Mouse (Mus musculus): ENCODE measurements around the gene Olfr497. TPM values are rescaled to one million over a fixed set of nuclear protein-coding genes. Genes with fewer than 3 reads are reported as not detected.

The Olfr497 gene
- not detected for total RNA-seq (2021)
- long read RNA-seq, experiment 1, result 0 reads
- long read RNA-seq, experiment 2, result 0 reads

GRCm38 (mm10) chr7:108420121-108420520 is at the start of gene Olfr497:
Gene Olfr497 (plus strand): TSS chr7:108420421.
- DNase-seq, result no peak

GRCm38 (mm10) chr7:108392867-108393266 is 27.4 kb upstream of the Olfr497 start, which contains the start of gene Olfr495:
Gene Olfr495 (plus strand): TSS chr7:108393167.
- no peak for DNase-seq

- DNase-seq, result no peak
Measured at GRCm38 (mm10) chr7:108465026-108465425, 44.8 kb downstream of the Olfr497 start, which contains the start of gene Olfr498. Gene Olfr498 (plus strand): TSS chr7:108465326.

Other genes with a start within 250 kb of the Olfr497 start
- not detected for gene Olfr486, start 247.7 kb upstream of the Olfr497 start, total RNA-seq (2021)
- gene Olfr487, start 205.8 kb upstream of the Olfr497 start, total RNA-seq (2021), result not detected
- not detected for gene Olfr488, start 162.1 kb upstream of the Olfr497 start, total RNA-seq (2021)
- not detected for gene Olfr490, start 131.5 kb upstream of the Olfr497 start, total RNA-seq (2021)
- gene Olfr491, start 107.0 kb upstream of the Olfr497 start, total RNA-seq (2021), result not detected
- gene Olfr492, start 96.7 kb upstream of the Olfr497 start, total RNA-seq (2021), result not detected
- gene Olfr493, start 73.4 kb upstream of the Olfr497 start, total RNA-seq (2021), result not detected
- gene Olfr494, start 55.1 kb upstream of the Olfr497 start, total RNA-seq (2021), result not detected
- not detected for gene Olfr495, start 27.3 kb upstream of the Olfr497 start, total RNA-seq (2021)
- not detected for gene Olfr498, start 44.9 kb downstream of the Olfr497 start, total RNA-seq (2021)
- not detected for gene Olfr502, start 104.6 kb downstream of the Olfr497 start, total RNA-seq (2021)
- gene Olfr503, start 124.1 kb downstream of the Olfr497 start, total RNA-seq (2021), result not detected
- not detected for gene Olfr504, start 145.4 kb downstream of the Olfr497 start, total RNA-seq (2021)
- gene Olfr506, start 190.4 kb downstream of the Olfr497 start, total RNA-seq (2021), result not detected
- not detected for gene Olfr507, start 201.4 kb downstream of the Olfr497 start, total RNA-seq (2021)
- gene Olfr508, start 209.6 kb downstream of the Olfr497 start, total RNA-seq (2021), result not detected
- gene Olfr509, start 231.5 kb downstream of the Olfr497 start, total RNA-seq (2021), result not detected
- gene Olfr510, start 246.0 kb downstream of the Olfr497 start, total RNA-seq (2021), result not detected

Data from heart, adult 18-20 months (tissue).